Mouse (Mus musculus): ENCODE results near the gene Btnl2. TPM values are rescaled to one million over a fixed set of nuclear protein-coding genes. Genes with fewer than 3 reads are reported as not detected.
A peak's percentile ranks its signal among the peaks of the same experiment; 100 is the strongest.

Gene Btnl2
- polyA plus RNA-seq, 1 experiment: 0.21 TPM

- H3K4me1 ChIP-seq (ENCODE audit: control insufficient read depth, insufficient read depth, low read length): peaks cover under 1% of the 10 kb centered on the region; the same call in 1 of the 2 replicates
- TF ChIP-seq CTCF (IDR thresholded peaks at IDR 0.05; ENCODE audit: control insufficient read depth, insufficient read depth, insufficient replicate concordance, low read depth, low read length) (no peak), POLR2A (IDR thresholded peaks at IDR 0.05; ENCODE audit: control insufficient read depth, low read depth, low read length) (no peak)
- H3K36me3 ChIP-seq (ENCODE audit: control insufficient read depth, insufficient read depth, low read length): no peaks in the 10 kb centered on the region
- no peak overlapping the region for H3K27ac ChIP-seq (ENCODE audit: control insufficient read depth, insufficient read depth, low read depth, low read length)
- H3K27me3 ChIP-seq (ENCODE audit: control insufficient read depth, insufficient read depth, low read length): no peaks in the 10 kb centered on the region
- no peak overlapping the region for H3K4me3 ChIP-seq (ENCODE audit: control insufficient read depth, low read depth, low read length)
Measured at GRCm38 (mm10) chr17:34386656-34387055, 32.0 kb downstream of the Btnl2 start.

- Histone ChIP-seq H3K4me3 (ENCODE audit: control insufficient read depth, low read depth, low read length) (no peak overlapping the region), H3K36me3 (ENCODE audit: control insufficient read depth, insufficient read depth, low read length) (no peaks in the 10 kb centered on the region), H3K27me3 (ENCODE audit: control insufficient read depth, insufficient read depth, low read length) (no peaks in the 10 kb centered on the region), H3K27ac (ENCODE audit: control insufficient read depth, insufficient read depth, low read depth, low read length) (no peak overlapping the region), H3K4me1 (ENCODE audit: control insufficient read depth, insufficient read depth, low read length) (peaks cover 9% of the 10 kb centered on the region)
- peak; percentile 38; the same call in 1 of the 2 replicates for TF ChIP-seq CTCF (IDR thresholded peaks at IDR 0.05; ENCODE audit: control insufficient read depth, insufficient read depth, insufficient replicate concordance, low read depth, low read length)
- no peak for TF ChIP-seq POLR2A (IDR thresholded peaks at IDR 0.05; ENCODE audit: control insufficient read depth, low read depth, low read length)
Measured at GRCm38 (mm10) chr17:34388513-34388912, 33.9 kb downstream of the Btnl2 start.

GRCm38 (mm10) chr17:34391507-34391906 is 36.9 kb downstream of the Btnl2 start:
- TF ChIP-seq CTCF (IDR thresholded peaks at IDR 0.05; ENCODE audit: control insufficient read depth, insufficient read depth, insufficient replicate concordance, low read depth, low read length) (no peak), POLR2A (IDR thresholded peaks at IDR 0.05; ENCODE audit: control insufficient read depth, low read depth, low read length) (no peak)
- no peak overlapping the region for H3K4me3 ChIP-seq (ENCODE audit: control insufficient read depth, low read depth, low read length)
- no peak overlapping the region for H3K27ac ChIP-seq (ENCODE audit: control insufficient read depth, insufficient read depth, low read depth, low read length)
- no peaks in the 10 kb centered on the region for H3K27me3 ChIP-seq (ENCODE audit: control insufficient read depth, insufficient read depth, low read length)
- no peaks in the 10 kb centered on the region for H3K36me3 ChIP-seq (ENCODE audit: control insufficient read depth, insufficient read depth, low read length)
- peaks cover 9% of the 10 kb centered on the region for H3K4me1 ChIP-seq (ENCODE audit: control insufficient read depth, insufficient read depth, low read length)

- Histone ChIP-seq H3K36me3 (ENCODE audit: control insufficient read depth, insufficient read depth, low read length) (no peaks in the 10 kb centered on the region), H3K27me3 (ENCODE audit: control insufficient read depth, insufficient read depth, low read length) (no peaks in the 10 kb centered on the region), H3K4me1 (ENCODE audit: control insufficient read depth, insufficient read depth, low read length) (peaks cover 9% of the 10 kb centered on the region), H3K27ac (ENCODE audit: control insufficient read depth, insufficient read depth, low read depth, low read length) (no peak overlapping the region), H3K4me3 (ENCODE audit: control insufficient read depth, low read depth, low read length) (peak overlapping the region; percentile 69)
- TF ChIP-seq POLR2A (IDR thresholded peaks at IDR 0.05; ENCODE audit: control insufficient read depth, low read depth, low read length) (no peak), CTCF (IDR thresholded peaks at IDR 0.05; ENCODE audit: control insufficient read depth, insufficient read depth, insufficient replicate concordance, low read depth, low read length) (no peak)
Measured at GRCm38 (mm10) chr17:34392321-34392720, 37.7 kb downstream of the Btnl2 start.

GRCm38 (mm10) chr17:34397357-34397756 is 42.7 kb downstream of the Btnl2 start:
- TF ChIP-seq CTCF (IDR thresholded peaks at IDR 0.05; ENCODE audit: control insufficient read depth, insufficient read depth, insufficient replicate concordance, low read depth, low read length) (no peak), POLR2A (IDR thresholded peaks at IDR 0.05; ENCODE audit: control insufficient read depth, low read depth, low read length) (no peak)
- no peaks in the 10 kb centered on the region for H3K36me3 ChIP-seq (ENCODE audit: control insufficient read depth, insufficient read depth, low read length)
- H3K27me3 ChIP-seq (ENCODE audit: control insufficient read depth, insufficient read depth, low read length): no peaks in the 10 kb centered on the region
- no peak overlapping the region for H3K4me3 ChIP-seq (ENCODE audit: control insufficient read depth, low read depth, low read length)
- H3K27ac ChIP-seq (ENCODE audit: control insufficient read depth, insufficient read depth, low read depth, low read length): no peak overlapping the region
- H3K4me1 ChIP-seq (ENCODE audit: control insufficient read depth, insufficient read depth, low read length): peaks cover 7% of the 10 kb centered on the region

- H3K4me3 ChIP-seq (ENCODE audit: control insufficient read depth, low read depth, low read length): peak overlapping the region; percentile 93
- H3K27ac ChIP-seq (ENCODE audit: control insufficient read depth, insufficient read depth, low read depth, low read length): peak overlapping the region; percentile 97
- TF ChIP-seq POLR2A (IDR thresholded peaks at IDR 0.05; ENCODE audit: control insufficient read depth, low read depth, low read length) (no peak), CTCF (IDR thresholded peaks at IDR 0.05; ENCODE audit: control insufficient read depth, insufficient read depth, insufficient replicate concordance, low read depth, low read length) (no peak)
- no peaks in the 10 kb centered on the region for H3K27me3 ChIP-seq (ENCODE audit: control insufficient read depth, insufficient read depth, low read length)
- H3K36me3 ChIP-seq (ENCODE audit: control insufficient read depth, insufficient read depth, low read length): no peaks in the 10 kb centered on the region
- peaks cover 6% of the 10 kb centered on the region for H3K4me1 ChIP-seq (ENCODE audit: control insufficient read depth, insufficient read depth, low read length)
Measured at GRCm38 (mm10) chr17:34398058-34398710, 43.6 kb downstream of the Btnl2 start.

GRCm38 (mm10) chr17:34398711-34399393 is 44.2 kb downstream of the Btnl2 start, which contains the start of gene BC051142:
Gene BC051142 (plus strand): TSS chr17:34398820.
- Histone ChIP-seq H3K4me3 (ENCODE audit: control insufficient read depth, low read depth, low read length) (peak within 1 kb of the TSS; percentile 93), H3K4me1 (ENCODE audit: control insufficient read depth, insufficient read depth, low read length) (peaks cover 6% of the 10 kb centered on the region), H3K27me3 (ENCODE audit: control insufficient read depth, insufficient read depth, low read length) (no peaks in the 10 kb centered on the region), H3K36me3 (ENCODE audit: control insufficient read depth, insufficient read depth, low read length) (no peaks in the 10 kb centered on the region), H3K27ac (ENCODE audit: control insufficient read depth, insufficient read depth, low read depth, low read length) (peak within 1 kb of the TSS; percentile 97)
- TF ChIP-seq CTCF (IDR thresholded peaks at IDR 0.05; ENCODE audit: control insufficient read depth, insufficient read depth, insufficient replicate concordance, low read depth, low read length) (no peak), POLR2A (IDR thresholded peaks at IDR 0.05; ENCODE audit: control insufficient read depth, low read depth, low read length) (peak; percentile 87)

All from testis, adult 2 months (tissue).